Mouse (Mus musculus) MEL (cell line): Measurements from ENCODE around the gene Fbxo6.

ENCODE experiments used
- CTCF ChIP-seq, 3 experiments: IDR thresholded peaks in 2 of 3; conservative IDR thresholded peaks in 1 of 3; 2 replicates each; pipeline ENCODE4 v1.5.1; 2011 to 2012; ENCODE audit warnings: low read length in 3 of 3, low read depth in 2 of 3, mild to moderate bottlenecking in 2 of 3, improper control_type of control experiment in 1 of 3, inconsistent platforms in 1 of 3, mixed read lengths in 1 of 3, moderate library complexity in 1 of 3; ENCODE audit not compliant: control insufficient read depth in 1 of 3, insufficient read depth in 1 of 3, poor library complexity in 1 of 3, severe bottlenecking in 1 of 3
- E2F4 ChIP-seq: IDR thresholded peaks from 2 replicates; pipeline ENCODE4 v1.6.1; 2011; ENCODE audit warnings: low read depth, low read length, improper control_type of control experiment, borderline replicate concordance
- EP300 ChIP-seq, 2 experiments: IDR thresholded peaks; 2 replicates each; pipeline ENCODE4 v1.6.1; 2011; ENCODE audit warnings: improper control_type of control experiment in 2 of 2, low read length in 2 of 2, low read depth in 1 of 2, mild to moderate bottlenecking in 1 of 2
- TCF12 ChIP-seq: IDR thresholded peaks from 2 replicates; pipeline ENCODE4 v1.6.1; 2014; ENCODE audit warnings: low read depth, mild to moderate bottlenecking, inconsistent platforms, low read length, improper control_type of control experiment, moderate library complexity

GRCm38 (mm10) chr4:148150242-148150641 is 1.7 kb downstream of the Fbxo6 start:
- TF ChIP-seq E2F4: no peak
- no peak for TF ChIP-seq TCF12
- no peak for TF ChIP-seq CTCF (IDR thresholded peaks at IDR 0.05 in 2 of 3, conservative IDR thresholded peaks at IDR 0.05 in 1 of 3; ENCODE audit: control insufficient read depth in 1 of 3, insufficient read depth in 1 of 3, low read depth in 2 of 3, low read length in 3 of 3, poor library complexity in 1 of 3, severe bottlenecking in 1 of 3)
- TF ChIP-seq EP300 (IDR thresholded peaks at IDR 0.05; ENCODE audit: low read depth in 1 of 2, low read length in 2 of 2): no peak
